Mouse (Mus musculus) intestine, embryonic 16.5 days (tissue): ENCODE measurements around the gene Stambp. TPM values are rescaled to one million over a fixed set of nuclear protein-coding genes. Genes with fewer than 3 reads are reported as not detected.

Source experiments
- ATAC-seq: fragments of 200-750 bp; cut with Nextera tagmentation; 2 replicates; pipeline ENCODE4 v1.8.0; 2017; ENCODE audit warnings: moderate TSS enrichment, moderate library complexity
- H3K27ac ChIP-seq: fragments of 300-500 bp; sonication (generic); 2 replicates; pipeline ENCODE4 v1.5.1; 2014; ENCODE audit warnings: mild to moderate bottlenecking, low read length
- H3K27me3 ChIP-seq: fragments of 300-500 bp; sonication (generic); replicated peaks from 2 replicates; pipeline ENCODE4 v1.6.1; 2014; ENCODE audit warnings: low read length, control low read depth, mixed read lengths; ENCODE audit not compliant: control insufficient read depth, insufficient read depth
- H3K36me3 ChIP-seq: fragments of 300-500 bp; sonication (generic); 2 replicates; pipeline ENCODE4 v1.6.1; 2014; ENCODE audit warnings: low read length, control low read depth; ENCODE audit not compliant: control insufficient read depth, insufficient read depth
- H3K4me1 ChIP-seq: fragments of 300-500 bp; sonication (generic); 2 replicates; pipeline ENCODE4 v1.6.1; 2014; ENCODE audit warnings: low read length, control low read depth, mixed read lengths; ENCODE audit not compliant: control insufficient read depth, insufficient read depth
- H3K4me2 ChIP-seq: fragments of 300-500 bp; sonication (generic); 2 replicates; pipeline ENCODE4 v1.6.1; 2014; ENCODE audit warnings: low read depth, low read length, control low read depth
- H3K4me3 ChIP-seq: fragments of 300-500 bp; sonication (generic); 2 replicates; pipeline ENCODE4 v1.5.1; 2014; ENCODE audit warnings: mild to moderate bottlenecking, low read length
- H3K9ac ChIP-seq: fragments of 300-500 bp; sonication (generic); 2 replicates; pipeline ENCODE4 v1.6.1; 2014; ENCODE audit warnings: low read depth, low read length
- H3K9me3 ChIP-seq: fragments of 300-500 bp; sonication (generic); 2 replicates; pipeline ENCODE4 v1.6.1; 2016; ENCODE audit warnings: low read length, control low read depth; ENCODE audit not compliant: control insufficient read depth
- WGBS: fragments of 180-500 bp; shearing (Covaris S2); extraction: QIAGEN DNeasy Blood & Tissue Kit; methylation state at CpG from one replicate; pipeline ENCODE4 v1.1.7; 2014; 5-methylcytosine and 5-hydroxymethylcytosine counted together
- polyA plus RNA-seq: library from polyadenylated mRNA; unstranded; fragments of >200 nt; fragmentation: Nextera tagmentation; extraction: Ambion mirVana; gene quantifications from 2 replicates; pipeline ENCODE4 v1.2.1, GENCODE M21; 2015

Gene Stambp
- polyA plus RNA-seq, 1 experiment from 2014 or later = 29.4 TPM

DNA sequence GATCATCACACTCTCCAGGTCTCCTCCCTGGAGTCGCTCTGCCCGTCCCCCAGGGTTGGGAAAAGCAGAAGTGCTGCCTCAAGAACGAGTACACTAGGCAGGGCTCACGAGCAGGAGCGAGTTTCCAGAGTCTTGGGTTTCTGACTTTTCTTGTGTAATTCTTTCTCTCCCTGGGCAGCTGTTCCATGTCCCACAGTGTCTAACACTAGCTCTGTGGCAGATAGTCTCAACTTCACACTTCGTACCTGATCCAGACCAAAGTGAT lies 35.8 kb downstream of the Stambp start:
- ATAC-seq = peak; percentile 11; the same call in 1 of the 2 replicates
- Histone ChIP-seq H3K36me3 (no peaks in the 10 kb centered on the region), H3K4me1 (peaks cover 6% of the 10 kb centered on the region), H3K4me2 (no peak overlapping the region), H3K9ac (peak overlapping the region; percentile 29; the same call in 1 of the 2 replicates), H3K9me3 (no peaks in the 10 kb centered on the region), H3K27me3 (no peaks in the 10 kb centered on the region), H3K4me3 (no peak overlapping the region), H3K27ac (peak overlapping the region; percentile 74)
- WGBS = 35% methylated on average over 6 of the region's 6 CpGs

DNA sequence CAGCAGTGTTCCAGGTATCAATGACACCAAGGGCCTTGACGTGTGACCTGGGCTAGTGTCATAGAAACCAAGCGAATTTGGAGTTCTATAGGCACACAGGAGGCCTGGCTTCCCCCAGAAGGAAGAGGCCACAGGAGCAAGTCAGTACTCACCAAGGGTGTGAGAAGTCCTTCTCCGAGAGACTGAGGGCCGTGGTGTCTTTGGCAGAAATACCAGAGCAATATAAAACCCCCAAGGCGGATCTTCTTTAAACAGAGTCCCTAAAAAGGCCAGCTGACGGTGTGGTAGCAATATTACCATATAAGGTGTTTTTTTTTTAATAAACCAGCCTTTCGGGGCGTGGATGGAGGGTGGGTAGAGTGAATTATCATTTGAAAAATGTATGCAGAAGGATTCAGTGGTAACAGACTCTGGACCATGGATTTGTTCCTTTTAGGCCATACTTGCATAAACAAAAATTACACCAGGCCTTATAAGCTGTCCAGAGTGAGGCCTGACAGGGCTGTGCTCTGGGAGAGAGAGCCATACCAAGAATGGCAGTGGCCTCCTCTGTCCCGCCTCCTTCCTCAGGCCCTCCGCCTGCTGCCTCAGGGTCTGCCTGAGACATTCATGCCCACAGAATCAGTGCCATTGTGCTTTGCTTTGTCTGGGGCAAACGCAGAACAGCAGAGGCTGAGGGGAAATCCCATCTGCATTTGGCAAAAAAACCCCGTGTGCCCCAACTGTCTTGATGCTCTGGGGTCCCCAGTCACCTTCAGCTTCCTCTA lies 36.3 kb downstream of the Stambp start, which contains the start of gene Actg2:
Gene Actg2 (minus strand): TSS at position 238 of the 767 bp plus-strand sequence.
- WGBS = 52% methylated on average over 12 of the region's 12 CpGs
- Histone ChIP-seq H3K9ac (peak within 1 kb of the TSS; percentile 46), H3K4me3 (peak within 1 kb of the TSS; percentile 22), H3K36me3 (no peaks in the 10 kb centered on the region), H3K9me3 (no peaks in the 10 kb centered on the region), H3K27ac (peak within 1 kb of the TSS; percentile 74), H3K4me2 (no peak within 1 kb of the TSS), H3K27me3 (no peaks in the 10 kb centered on the region), H3K4me1 (peaks cover 2% of the 10 kb centered on the region; the same call in 1 of the 2 replicates)
- peak; percentile 62 for ATAC-seq

DNA sequence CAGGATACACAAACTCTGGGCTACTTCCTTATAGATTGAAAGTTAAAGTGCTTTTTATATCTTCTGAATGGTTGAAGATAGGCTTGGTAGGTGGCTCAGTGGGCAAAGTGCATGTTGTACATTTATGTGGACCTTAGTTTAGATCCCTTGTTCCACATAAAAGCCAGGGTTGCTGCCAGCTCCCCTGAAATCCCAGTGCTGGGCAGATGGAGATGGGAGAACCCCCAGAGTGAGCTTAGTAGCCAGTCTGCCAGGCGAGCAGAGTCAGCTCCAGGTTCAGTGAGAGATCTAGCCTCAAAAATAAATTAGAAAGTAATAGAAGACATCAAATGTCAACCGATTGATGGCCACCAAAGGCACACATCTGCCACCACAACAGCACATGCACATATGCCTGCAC lies 39.9 kb downstream of the Stambp start:
- Histone ChIP-seq H3K27ac (no peak overlapping the region), H3K4me2 (no peak overlapping the region), H3K36me3 (no peaks in the 10 kb centered on the region), H3K9ac (0 out of 2 replicates have a peak overlapping the region, but pooled peaks have one; percentile 41), H3K4me1 (no peaks in the 10 kb centered on the region; the same call in 1 of the 2 replicates), H3K9me3 (no peaks in the 10 kb centered on the region), H3K4me3 (peak overlapping the region; percentile 29; the same call in 1 of the 2 replicates), H3K27me3 (no peaks in the 10 kb centered on the region)
- 79% methylated on average over 2 of the region's 2 CpGs for WGBS
- ATAC-seq = 0 out of 2 replicates have a peak, but pooled peaks have one; percentile 29

DNA sequence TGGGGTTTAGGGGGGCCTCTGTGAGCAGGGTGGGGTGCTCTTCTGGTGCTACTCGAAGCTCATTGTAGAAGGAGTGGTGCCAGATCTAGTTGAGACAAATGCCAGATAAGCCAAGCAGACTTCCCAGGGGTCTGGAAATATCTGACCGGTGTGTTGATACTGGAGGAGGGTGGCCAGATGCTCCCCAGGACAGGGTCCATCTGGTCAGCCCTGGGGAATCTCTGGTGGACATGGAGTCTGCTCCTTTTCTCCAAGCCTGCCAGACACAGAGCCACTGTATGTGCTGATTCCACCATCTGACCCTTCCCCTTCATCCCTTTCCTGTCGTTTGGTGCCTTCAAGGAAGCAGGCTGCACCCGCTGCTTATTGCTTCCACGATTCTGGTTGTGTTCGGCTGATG lies 49.3 kb downstream of the Stambp start:
- H3K4me1 ChIP-seq = 0 out of 2 replicates have a peak, but pooled peaks cover 4% of the 10 kb centered on the region
- H3K4me3 ChIP-seq = no peak overlapping the region
- H3K27ac ChIP-seq = no peak overlapping the region
- H3K36me3 ChIP-seq = no peaks in the 10 kb centered on the region; the same call in 1 of the 2 replicates
- no peaks in the 10 kb centered on the region for H3K27me3 ChIP-seq
- H3K9me3 ChIP-seq = no peaks in the 10 kb centered on the region
- peak; percentile 28 for ATAC-seq
- peak overlapping the region; percentile 22; the same call in 1 of the 2 replicates for H3K9ac ChIP-seq
- 18% methylated on average over 6 of the region's 6 CpGs for WGBS
- H3K4me2 ChIP-seq = no peak overlapping the region

DNA sequence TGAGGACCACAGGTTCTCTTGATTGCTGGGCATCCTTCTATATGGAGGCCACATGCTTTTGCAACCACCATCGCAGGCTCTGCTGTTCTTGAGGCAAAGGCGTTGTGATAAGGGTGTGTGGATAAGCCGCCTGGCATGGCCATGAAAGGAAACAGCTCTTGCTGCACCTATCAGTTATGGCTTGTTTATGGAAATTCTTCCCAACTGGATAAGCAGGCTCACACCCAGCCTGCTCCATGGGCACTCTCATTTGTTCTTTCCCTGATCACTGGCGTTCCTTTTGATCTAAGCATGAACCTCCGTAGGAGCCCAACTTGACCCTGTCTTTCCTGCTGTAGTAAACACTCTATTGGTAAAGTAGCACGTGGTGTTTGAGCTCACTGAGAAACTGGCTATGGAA lies 50.7 kb downstream of the Stambp start:
- no peak overlapping the region for H3K9ac ChIP-seq
- H3K4me3 ChIP-seq = no peak overlapping the region
- H3K4me1 ChIP-seq = 0 out of 2 replicates have a peak, but pooled peaks cover 4% of the 10 kb centered on the region
- H3K27ac ChIP-seq = no peak overlapping the region
- H3K4me2 ChIP-seq = no peak overlapping the region
- 58% methylated on average over 6 of the region's 6 CpGs for WGBS
- H3K27me3 ChIP-seq = no peaks in the 10 kb centered on the region
- no peaks in the 10 kb centered on the region for H3K9me3 ChIP-seq
- no peaks in the 10 kb centered on the region; the same call in 1 of the 2 replicates for H3K36me3 ChIP-seq
- peak; percentile 34; the same call in 1 of the 2 replicates for ATAC-seq

DNA sequence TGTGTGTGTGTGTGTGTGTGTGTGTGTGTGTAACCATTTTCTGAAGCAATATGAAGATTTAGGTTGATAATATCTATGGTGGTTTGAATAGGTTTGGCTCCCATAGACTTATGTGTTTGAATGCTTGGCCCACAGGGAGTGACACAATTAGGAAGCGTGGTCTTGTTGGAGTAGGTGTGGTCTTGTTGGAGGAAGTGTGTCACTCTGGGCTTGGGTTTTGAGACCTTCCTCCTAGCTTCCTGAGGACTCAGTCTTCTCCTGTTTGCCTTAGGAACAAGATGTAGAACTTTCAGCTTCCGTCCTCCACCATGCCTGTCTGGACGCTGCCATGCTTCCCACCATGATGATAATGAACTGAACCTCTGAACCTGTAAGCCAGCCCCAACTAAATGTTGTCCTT lies 53.9 kb downstream of the Stambp start:
- H3K27me3 ChIP-seq = no peaks in the 10 kb centered on the region

DNA sequence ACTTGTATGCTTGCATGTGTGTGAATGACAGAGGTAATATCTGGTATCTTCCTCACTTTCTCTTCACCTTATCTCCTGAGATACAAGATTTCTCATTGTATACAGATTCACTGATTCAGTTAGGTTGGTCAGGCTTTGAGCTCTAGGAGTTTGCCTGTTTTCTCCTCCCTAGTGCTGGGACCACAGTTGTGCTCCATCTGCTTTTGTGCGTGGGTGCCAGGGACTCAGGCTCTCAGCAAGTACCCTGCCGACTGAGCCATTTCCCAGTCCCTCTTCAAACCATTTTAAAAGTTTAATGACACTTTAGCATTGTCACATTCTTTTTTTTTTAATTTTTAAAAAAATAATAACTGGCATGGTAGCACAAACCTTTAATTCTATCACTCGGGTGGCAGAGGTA lies 57.4 kb downstream of the Stambp start:
- no peaks in the 10 kb centered on the region for H3K9me3 ChIP-seq

More for the DNA sequence above, 53.9 kb downstream of the Stambp start:
- H3K36me3 ChIP-seq = no peaks in the 10 kb centered on the region
- H3K27ac ChIP-seq = no peak overlapping the region
- H3K9ac ChIP-seq = no peak overlapping the region
- ATAC-seq = no peak
- no peak overlapping the region for H3K4me2 ChIP-seq
- H3K9me3 ChIP-seq = no peaks in the 10 kb centered on the region
- no peaks in the 10 kb centered on the region for H3K4me1 ChIP-seq
- 85% methylated on average over 3 of the region's 3 CpGs for WGBS
- no peak overlapping the region for H3K4me3 ChIP-seq

DNA sequence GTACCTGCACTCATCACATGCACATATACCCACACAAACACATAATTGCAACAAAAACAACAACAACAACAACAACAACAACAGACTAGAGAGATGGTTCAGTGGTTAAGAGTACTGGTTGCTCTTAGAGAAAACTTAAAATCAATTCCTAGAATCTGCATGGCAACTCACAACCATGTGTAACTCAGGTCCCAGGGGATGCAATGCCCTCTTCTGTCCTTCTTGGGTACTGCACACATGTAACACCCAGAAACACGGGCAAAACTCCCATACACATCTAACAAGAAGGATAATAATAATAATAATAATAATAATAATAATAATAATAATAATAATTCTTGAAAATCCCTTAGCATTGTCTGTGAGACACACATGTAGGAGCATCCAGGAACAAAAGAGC lies 60.0 kb downstream of the Stambp start:
- ATAC-seq = no peak
- H3K9ac ChIP-seq = no peak overlapping the region

More for the DNA sequence above, 57.4 kb downstream of the Stambp start:
- Histone ChIP-seq H3K4me3 (no peak overlapping the region), H3K4me1 (no peaks in the 10 kb centered on the region), H3K4me2 (no peak overlapping the region), H3K9ac (no peak overlapping the region), H3K27ac (no peak overlapping the region), H3K36me3 (no peaks in the 10 kb centered on the region), H3K27me3 (no peaks in the 10 kb centered on the region)
- no peak for ATAC-seq
- 74% methylated on average over 3 of the region's 3 CpGs for WGBS

DNA sequence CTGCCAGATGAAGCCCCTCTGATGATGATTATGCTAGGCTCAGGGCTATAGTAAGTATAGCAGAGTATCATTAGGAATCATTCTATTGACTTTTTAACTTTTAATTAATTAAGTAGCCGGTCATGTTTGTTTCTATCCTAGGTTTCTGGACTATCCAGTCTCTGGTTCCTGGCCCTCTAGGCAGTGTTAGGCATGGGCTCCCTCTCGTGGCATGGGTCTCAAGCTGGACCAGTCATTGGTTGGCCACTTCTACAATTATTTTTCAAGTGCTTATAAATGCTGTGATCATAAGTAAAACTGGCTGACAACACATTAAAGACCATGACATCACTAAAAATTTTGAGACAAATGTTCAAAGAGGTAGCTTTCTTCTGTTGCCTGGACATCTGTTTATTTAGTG lies 62.3 kb downstream of the Stambp start:
- Histone ChIP-seq H3K4me3 (no peak overlapping the region), H3K9me3 (no peaks in the 10 kb centered on the region), H3K9ac (no peak overlapping the region), H3K4me1 (peaks cover 4% of the 10 kb centered on the region; the same call in 1 of the 2 replicates), H3K27ac (no peak overlapping the region), H3K36me3 (no peaks in the 10 kb centered on the region), H3K27me3 (no peaks in the 10 kb centered on the region), H3K4me2 (no peak overlapping the region)
- ATAC-seq = no peak
- 51% methylated on average over 2 of the region's 2 CpGs for WGBS

More for the DNA sequence above, 60.0 kb downstream of the Stambp start:
- H3K27ac ChIP-seq = no peak overlapping the region
- no peaks in the 10 kb centered on the region for H3K9me3 ChIP-seq
- H3K27me3 ChIP-seq = no peaks in the 10 kb centered on the region
- 7% methylated on average over 1 of the region's 1 CpGs for WGBS
- no peaks in the 10 kb centered on the region for H3K36me3 ChIP-seq
- no peak overlapping the region for H3K4me2 ChIP-seq
- no peak overlapping the region for H3K4me3 ChIP-seq
- H3K4me1 ChIP-seq = no peaks in the 10 kb centered on the region
